Mouse (Mus musculus) liver, postnatal 0 days (tissue): ENCODE data around the gene Gmds. TPM values are rescaled to one million over a fixed set of nuclear protein-coding genes. Genes with fewer than 3 reads are reported as not detected.

Experiments
- ATAC-seq: fragments of 200-750 bp; cut with Nextera tagmentation; 2 replicates; pipeline ENCODE4 v1.8.0; 2017; ENCODE audit warnings: mild to moderate bottlenecking, moderate library complexity
- DNase-seq: peaks from one replicate; pipeline ENCODE4 v3.0.0-alpha.2; 2016
- H3K27ac ChIP-seq: fragments of 300-500 bp; sonication (generic); 2 replicates; pipeline ENCODE4 v1.5.1; 2014; ENCODE audit warnings: antibody characterized with exemption, moderate library complexity, mild to moderate bottlenecking, low read depth
- H3K27me3 ChIP-seq: fragments of 300-500 bp; sonication (generic); 2 replicates; pipeline ENCODE4 v1.6.1; 2014; ENCODE audit warnings: low read length, control low read depth, mixed read lengths; ENCODE audit not compliant: insufficient read depth
- H3K36me3 ChIP-seq: fragments of 300-500 bp; sonication (generic); replicated peaks from 2 replicates; pipeline ENCODE4 v1.6.1; 2014; ENCODE audit warnings: mild to moderate bottlenecking, control low read depth, low read length, moderate library complexity, mixed read lengths; ENCODE audit not compliant: insufficient read depth
- H3K4me1 ChIP-seq: fragments of 300-500 bp; sonication (generic); 2 replicates; pipeline ENCODE4 v1.6.1; 2014; ENCODE audit warnings: antibody characterized with exemption, mild to moderate bottlenecking, control low read depth; ENCODE audit not compliant: insufficient read depth
- H3K4me2 ChIP-seq: fragments of 300-500 bp; sonication (generic); 2 replicates; pipeline ENCODE4 v1.6.1; 2014; ENCODE audit warnings: low read depth, mild to moderate bottlenecking, low read length, moderate library complexity, mixed read lengths
- H3K4me3 ChIP-seq: fragments of 300-500 bp; sonication (generic); 2 replicates; pipeline ENCODE4 v1.5.1; 2014; ENCODE audit warnings: low read depth, low read length
- H3K9ac ChIP-seq: fragments of 300-500 bp; sonication (generic); replicated peaks from 2 replicates; pipeline ENCODE4 v1.6.1; 2014; ENCODE audit warnings: mild to moderate bottlenecking, moderate library complexity
- H3K9me3 ChIP-seq: fragments of 300-500 bp; sonication (generic); 2 replicates; pipeline ENCODE4 v1.6.1; 2016; ENCODE audit warnings: mild to moderate bottlenecking, control low read depth, low read length, mixed read lengths
- CTCF ChIP-seq: sonication (generic); IDR thresholded peaks from 2 replicates; pipeline ENCODE4 v1.5.1; 2016; ENCODE audit warnings: antibody characterized with exemption, low read depth
- EP300 ChIP-seq: IDR thresholded peaks from 2 replicates; pipeline ENCODE4 v1.6.1; 2016; ENCODE audit warnings: antibody characterized with exemption, low read depth, mild to moderate bottlenecking
- WGBS: fragments of 180-500 bp; shearing (Covaris S2); extraction: QIAGEN DNeasy Blood & Tissue Kit; methylation state at CpG from one replicate; pipeline ENCODE4 v1.1.7; 2014; ENCODE audit not compliant: insufficient replicate concordance; 5-methylcytosine and 5-hydroxymethylcytosine counted together
- polyA plus RNA-seq: library from polyadenylated mRNA; unstranded; fragments of >200 nt; fragmentation: Nextera tagmentation; extraction: Ambion mirVana; gene quantifications from 2 replicates; pipeline ENCODE4 v1.2.1, GENCODE M21; 2015

The Gmds gene
- polyA plus RNA-seq, 1 experiment from 2014 or later: 4.9 TPM

GRCm38 (mm10) chr13:31878805-31879477 lies 459.6 kb downstream of the Gmds start:
- Histone ChIP-seq H3K4me2 (no peak overlapping the region), H3K36me3 (no peaks in the 10 kb centered on the region), H3K27ac (no peak overlapping the region), H3K27me3 (no peaks in the 10 kb centered on the region), H3K9ac (no peak overlapping the region), H3K4me3 (no peak overlapping the region), H3K4me1 (no peaks in the 10 kb centered on the region), H3K9me3 (no peaks in the 10 kb centered on the region)
- 69% methylated on average over 8 of the region's 8 CpGs for WGBS
- ATAC-seq (no peak), DNase-seq (no peak)
- TF ChIP-seq CTCF (no peak), EP300 (no peak)

GRCm38 (mm10) chr13:31877061-31877460 lies 461.5 kb downstream of the Gmds start:
- 55% methylated on average over 4 of the region's 4 CpGs for WGBS
- Histone ChIP-seq H3K9me3 (no peaks in the 10 kb centered on the region), H3K27ac (no peak overlapping the region), H3K4me2 (no peak overlapping the region), H3K4me1 (no peaks in the 10 kb centered on the region), H3K9ac (no peak overlapping the region), H3K27me3 (no peaks in the 10 kb centered on the region), H3K36me3 (no peaks in the 10 kb centered on the region), H3K4me3 (no peak overlapping the region)
- no peak for ATAC-seq
- no peak for TF ChIP-seq CTCF
- no peak for TF ChIP-seq EP300
- no peak for DNase-seq

GRCm38 (mm10) chr13:31874427-31874826 lies 464.1 kb downstream of the Gmds start:
- Histone ChIP-seq H3K9ac (no peak overlapping the region), H3K27me3 (no peaks in the 10 kb centered on the region), H3K4me1 (no peaks in the 10 kb centered on the region), H3K36me3 (no peaks in the 10 kb centered on the region), H3K4me3 (no peak overlapping the region), H3K9me3 (no peaks in the 10 kb centered on the region), H3K4me2 (no peak overlapping the region), H3K27ac (no peak overlapping the region)
- DNase-seq: no peak
- WGBS: 79% methylated on average over 3 of the region's 3 CpGs
- TF ChIP-seq CTCF (no peak), EP300 (no peak)
- no peak for ATAC-seq

- Histone ChIP-seq H3K4me2 (no peak overlapping the region), H3K9ac (no peak overlapping the region), H3K27ac (no peak overlapping the region), H3K9me3 (no peaks in the 10 kb centered on the region), H3K4me1 (no peaks in the 10 kb centered on the region), H3K27me3 (no peaks in the 10 kb centered on the region), H3K4me3 (no peak overlapping the region), H3K36me3 (no peaks in the 10 kb centered on the region)
- no peak for TF ChIP-seq CTCF
- TF ChIP-seq EP300: no peak
- DNase-seq (no peak), ATAC-seq (no peak)
- 83% methylated on average over 1 of the region's 1 CpGs for WGBS
Measured at GRCm38 (mm10) chr13:31873269-31873668, 465.3 kb downstream of the Gmds start.

- ATAC-seq (no peak), DNase-seq (no peak)
- 79% methylated on average over 5 of the region's 5 CpGs for WGBS
- Histone ChIP-seq H3K27me3 (no peaks in the 10 kb centered on the region), H3K27ac (no peak overlapping the region), H3K36me3 (no peaks in the 10 kb centered on the region), H3K4me1 (no peaks in the 10 kb centered on the region), H3K4me3 (no peak overlapping the region), H3K4me2 (no peak overlapping the region), H3K9ac (no peak overlapping the region), H3K9me3 (no peaks in the 10 kb centered on the region)
- TF ChIP-seq CTCF (no peak), EP300 (no peak)
Measured at GRCm38 (mm10) chr13:31864786-31865185, 473.8 kb downstream of the Gmds start.

- Histone ChIP-seq H3K4me2 (no peak overlapping the region), H3K36me3 (no peaks in the 10 kb centered on the region), H3K27ac (no peak overlapping the region), H3K27me3 (no peaks in the 10 kb centered on the region), H3K9ac (no peak overlapping the region), H3K4me1 (no peaks in the 10 kb centered on the region), H3K9me3 (no peaks in the 10 kb centered on the region), H3K4me3 (no peak overlapping the region)
- WGBS: 71% methylated on average over 9 of the region's 9 CpGs
- no peak for DNase-seq
- no peak for TF ChIP-seq EP300
- TF ChIP-seq CTCF: no peak
- no peak for ATAC-seq
Measured at GRCm38 (mm10) chr13:31863461-31863860, 475.1 kb downstream of the Gmds start.

- Histone ChIP-seq H3K4me3 (no peak overlapping the region), H3K4me1 (no peaks in the 10 kb centered on the region), H3K9ac (no peak overlapping the region), H3K4me2 (no peak overlapping the region), H3K9me3 (no peaks in the 10 kb centered on the region), H3K27me3 (no peaks in the 10 kb centered on the region), H3K27ac (no peak overlapping the region), H3K36me3 (no peaks in the 10 kb centered on the region)
- no peak for DNase-seq
- ATAC-seq: no peak
- 72% methylated on average over 5 of the region's 5 CpGs for WGBS
- no peak for TF ChIP-seq EP300
- no peak for TF ChIP-seq CTCF
Measured at GRCm38 (mm10) chr13:31860200-31860599, 478.3 kb downstream of the Gmds start.
